ENCODE assay signal across 8 mouse cellular contexts in the genomic region with DNA sequence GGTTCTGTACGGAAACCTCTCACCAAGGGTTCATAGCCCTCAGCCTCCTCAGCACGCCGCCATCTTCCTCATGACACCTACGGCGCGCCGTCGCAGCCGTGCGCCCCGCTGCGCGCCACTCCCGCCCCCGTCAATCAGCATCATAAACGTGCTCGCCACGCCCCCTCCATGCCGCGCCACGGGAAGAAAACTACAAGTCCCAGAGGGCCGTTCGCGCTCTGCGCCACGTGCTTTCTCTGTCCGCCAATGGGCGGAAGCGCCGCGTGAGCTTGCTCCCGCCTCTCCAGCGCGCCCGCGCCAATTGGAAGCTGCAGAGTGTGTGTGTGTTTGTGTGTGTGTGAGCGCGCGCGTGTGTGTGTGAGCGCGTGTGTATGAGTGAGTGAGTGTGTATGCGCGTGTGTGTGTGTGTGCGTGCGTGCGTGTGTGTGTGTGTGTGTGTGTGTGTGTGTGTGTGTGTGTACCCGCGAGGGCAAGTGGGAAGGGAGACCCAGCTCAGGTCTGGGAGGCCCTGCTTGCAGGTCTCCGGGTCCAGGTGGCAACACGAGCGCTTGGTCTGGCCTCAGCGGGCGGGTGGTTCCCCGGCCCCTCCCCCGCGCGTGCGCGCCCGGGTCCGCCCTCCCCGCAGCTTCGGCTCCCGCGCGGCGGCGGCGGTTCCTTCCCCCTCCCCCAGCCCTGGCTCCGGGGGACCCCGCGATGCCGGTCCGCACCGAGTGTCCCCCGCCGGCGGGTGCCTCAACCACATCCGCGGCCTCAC. TPM values are rescaled to one million over a fixed set of nuclear protein-coding genes. Genes with fewer than 3 reads are reported as not detected.
DNase-seq lines count a peak whose midpoint lies in the region; ATAC-seq and TF ChIP-seq lines count a peak whose summit lies in the region.

A gene (plus strand): TSS at position 183 of the 754 bp plus-strand sequence.

- peak within 1 kb of the TSS; percentile 85 for H3K27ac ChIP-seq in forebrain, embryonic 12.5 days
- peak within 1 kb of the TSS; percentile 78 for H3K27ac ChIP-seq in heart, postnatal 0 days (ENCODE audit: low read depth)
- H3K27ac ChIP-seq in liver, embryonic 16.5 days (ENCODE audit: low read length), result peak within 1 kb of the TSS; percentile 85
- peak within 1 kb of the TSS; percentile 89 for H3K27ac ChIP-seq in neural tube, embryonic 13.5 days (replicated peaks)
- peak within 1 kb of the TSS; percentile 96 for H3K27ac ChIP-seq in testis, adult 2 months (ENCODE audit: control insufficient read depth, insufficient read depth, low read depth, low read length)

- 0 out of 2 replicates have a peak, but pooled peaks have one; percentile 11 for TF ChIP-seq EP300 in heart, postnatal 0 days (IDR thresholded peaks at IDR 0.05; ENCODE audit: low read depth)

- ATAC-seq in forebrain, embryonic 12.5 days (ENCODE audit: low FRiP score), result peak; percentile 98
- peak; percentile 95 for ATAC-seq in heart, postnatal 0 days (ENCODE audit: insufficient read depth, low read depth)
- peak; percentile 94 for ATAC-seq in liver, embryonic 16.5 days (ENCODE audit: low read depth)
- ATAC-seq in neural tube, embryonic 13.5 days (ENCODE audit: low read depth), result peak; percentile 97

- H3K36me3 ChIP-seq in E14TG2a.4 (ENCODE audit: insufficient read depth, low read length), result peaks cover 38% of the 10 kb centered on the region
- H3K36me3 ChIP-seq in forebrain, embryonic 12.5 days (replicated peaks), result no peaks in the 10 kb centered on the region
- H3K36me3 ChIP-seq in heart, postnatal 0 days (replicated peaks; ENCODE audit: control insufficient read depth, insufficient read depth, low read length), result no peaks in the 10 kb centered on the region
- no peaks in the 10 kb centered on the region for H3K36me3 ChIP-seq in liver, embryonic 16.5 days (ENCODE audit: control insufficient read depth, insufficient read depth)
- H3K36me3 ChIP-seq in neural tube, embryonic 13.5 days, result no peaks in the 10 kb centered on the region
- no peaks in the 10 kb centered on the region for H3K36me3 ChIP-seq in testis, adult 2 months (ENCODE audit: control insufficient read depth, insufficient read depth, low read length)

- H3K27me3 ChIP-seq in E14TG2a.4 (ENCODE audit: insufficient read depth, low read length), result no peaks in the 10 kb centered on the region
- H3K27me3 ChIP-seq in forebrain, embryonic 12.5 days, result no peaks in the 10 kb centered on the region
- no peaks in the 10 kb centered on the region for H3K27me3 ChIP-seq in heart, postnatal 0 days (ENCODE audit: control insufficient read depth, insufficient read depth, low read length)
- H3K27me3 ChIP-seq in liver, embryonic 16.5 days (ENCODE audit: control insufficient read depth, insufficient read depth, low read depth, low read length), result no peaks in the 10 kb centered on the region
- H3K27me3 ChIP-seq in neural tube, embryonic 13.5 days, result no peaks in the 10 kb centered on the region
- H3K27me3 ChIP-seq in testis, adult 2 months (ENCODE audit: control insufficient read depth, insufficient read depth, low read length), result no peaks in the 10 kb centered on the region

- no peak for TF ChIP-seq CTCF in E14TG2a.4 (conservative IDR thresholded peaks at IDR 0.05; ENCODE audit: low read length)
- no peak for TF ChIP-seq CTCF in heart, postnatal 0 days (IDR thresholded peaks at IDR 0.05; ENCODE audit: low read depth)
- no peak for TF ChIP-seq CTCF in testis, adult 2 months (IDR thresholded peaks at IDR 0.05; ENCODE audit: control insufficient read depth, insufficient read depth, insufficient replicate concordance, low read depth, low read length)

- H3K9ac ChIP-seq in forebrain, embryonic 12.5 days, result peak within 1 kb of the TSS; percentile 93
- H3K9ac ChIP-seq in heart, postnatal 0 days (replicated peaks; ENCODE audit: low read depth, low read length), result peak within 1 kb of the TSS; percentile 72
- H3K9ac ChIP-seq in liver, embryonic 16.5 days (ENCODE audit: low read depth, low read length), result peak within 1 kb of the TSS; percentile 95
- H3K9ac ChIP-seq in neural tube, embryonic 13.5 days, result peak within 1 kb of the TSS; percentile 92

- peak within 1 kb of the TSS; percentile 96 for H3K4me3 ChIP-seq in E14TG2a.4 (replicated peaks; ENCODE audit: low read length)
- H3K4me3 ChIP-seq in forebrain, embryonic 12.5 days (replicated peaks), result peak within 1 kb of the TSS; percentile 88
- H3K4me3 ChIP-seq in heart, postnatal 0 days (ENCODE audit: low read depth, low read length), result peak within 1 kb of the TSS; percentile 92
- H3K4me3 ChIP-seq in liver, embryonic 16.5 days (ENCODE audit: low read depth, low read length), result peak within 1 kb of the TSS; percentile 92
- H3K4me3 ChIP-seq in neural tube, embryonic 13.5 days, result peak within 1 kb of the TSS; percentile 92
- peak within 1 kb of the TSS; percentile 97 for H3K4me3 ChIP-seq in testis, adult 2 months (ENCODE audit: control insufficient read depth, low read depth, low read length)

- under 1% methylated on average over 79 of the region's 81 CpGs for WGBS in forebrain, embryonic 12.5 days
- under 1% methylated on average over 57 of the region's 81 CpGs for WGBS in heart, postnatal 0 days
- under 1% methylated on average over 61 of the region's 81 CpGs for WGBS in liver, embryonic 16.5 days (ENCODE audit: insufficient replicate concordance)
- WGBS in neural tube, embryonic 13.5 days, result under 1% methylated on average over 73 of the region's 81 CpGs

- H3K9me3 ChIP-seq in E14TG2a.4 (ENCODE audit: low read length), result no peaks in the 10 kb centered on the region
- no peaks in the 10 kb centered on the region for H3K9me3 ChIP-seq in forebrain, embryonic 12.5 days
- no peaks in the 10 kb centered on the region for H3K9me3 ChIP-seq in heart, postnatal 0 days (replicated peaks; ENCODE audit: control insufficient read depth, low read length)
- no peaks in the 10 kb centered on the region for H3K9me3 ChIP-seq in liver, embryonic 16.5 days (replicated peaks; ENCODE audit: control insufficient read depth, low read length)
- no peaks in the 10 kb centered on the region for H3K9me3 ChIP-seq in neural tube, embryonic 13.5 days

- peak within 1 kb of the TSS; percentile 88 for H3K4me2 ChIP-seq in forebrain, embryonic 12.5 days
- H3K4me2 ChIP-seq in heart, postnatal 0 days (ENCODE audit: low read depth, low read length), result peak within 1 kb of the TSS; percentile 96
- peak within 1 kb of the TSS; percentile 94 for H3K4me2 ChIP-seq in liver, embryonic 16.5 days (ENCODE audit: low read depth, low read length)
- H3K4me2 ChIP-seq in neural tube, embryonic 13.5 days, result peak within 1 kb of the TSS; percentile 83

- TF ChIP-seq POLR2A in testis, adult 2 months (IDR thresholded peaks at IDR 0.05; ENCODE audit: control insufficient read depth, low read depth, low read length), result peak; percentile 96

- DNase-seq in c-Kit-positive CD71-positive TER-119-positive erythroid progenitor cells, embryonic 14.5 days (ENCODE audit: low spot score), result peak; percentile 99
- DNase-seq in heart, postnatal 0 days (ENCODE audit: low spot score), result peak; percentile 98
- peak; percentile 99 to 100 for DNase-seq in kidney, postnatal 4 days

- H3K4me1 ChIP-seq in E14TG2a.4 (replicated peaks; ENCODE audit: low read depth, low read length), result peaks cover 53% of the 10 kb centered on the region
- peaks cover 37% of the 10 kb centered on the region for H3K4me1 ChIP-seq in forebrain, embryonic 12.5 days
- peaks cover 13% of the 10 kb centered on the region for H3K4me1 ChIP-seq in heart, postnatal 0 days (ENCODE audit: control insufficient read depth, insufficient read depth)
- H3K4me1 ChIP-seq in liver, embryonic 16.5 days (ENCODE audit: control insufficient read depth, low read depth, low read length), result peaks cover 21% of the 10 kb centered on the region
- peaks cover 42% of the 10 kb centered on the region for H3K4me1 ChIP-seq in neural tube, embryonic 13.5 days (replicated peaks)
- peaks cover 6% of the 10 kb centered on the region for H3K4me1 ChIP-seq in testis, adult 2 months (ENCODE audit: control insufficient read depth, insufficient read depth, low read length)

RNA-seq across cellular contexts. Expression of the gene that starts here (rescaled TPM):
- 32.8 and 34.3 TPM in 2 replicates for polyA plus RNA-seq in forebrain, embryonic 12.5 days (2016; fragmentation: Nextera tagmentation; extraction: Ambion mirVana)
- 20.6 and 24.2 TPM in 2 replicates for total RNA-seq in heart, postnatal 0 days (2014; rRNA removed; ENCODE audit: low replicate concordance)
- polyA plus RNA-seq in heart, postnatal 0 days (2015; fragmentation: Nextera tagmentation; extraction: Ambion mirVana), result 11.8 and 12.8 TPM in 2 replicates
- 8.5 and 8.7 TPM in 2 replicates for polyA plus RNA-seq in liver, embryonic 16.5 days (2015; fragmentation: Nextera tagmentation; extraction: Ambion mirVana)
- polyA plus RNA-seq in neural tube, embryonic 13.5 days (2015; fragmentation: Nextera tagmentation; extraction: Ambion mirVana), result 19.2 and 20.2 TPM in 2 replicates
- polyA plus RNA-seq in testis, adult 2 months (2012; rRNA removed), result 76.9 and 89.3 TPM in 2 replicates

Comparison
In these comparisons a context has a peak if more than half of its experiments do, and no peak if none do; other contexts are left out.
1. Peak in every context shown above with its lines: DNase-seq, ATAC-seq, H3K4me3 ChIP-seq and H3K27ac ChIP-seq.